Mouse (Mus musculus): ENCODE results near the gene H2-Oa. TPM values are rescaled to one million over a fixed set of nuclear protein-coding genes. Genes with fewer than 3 reads are reported as not detected.

H2-Oa gene
- polyA plus RNA-seq, 1 experiment from 2014 or later, result 0.43 TPM

DNA sequence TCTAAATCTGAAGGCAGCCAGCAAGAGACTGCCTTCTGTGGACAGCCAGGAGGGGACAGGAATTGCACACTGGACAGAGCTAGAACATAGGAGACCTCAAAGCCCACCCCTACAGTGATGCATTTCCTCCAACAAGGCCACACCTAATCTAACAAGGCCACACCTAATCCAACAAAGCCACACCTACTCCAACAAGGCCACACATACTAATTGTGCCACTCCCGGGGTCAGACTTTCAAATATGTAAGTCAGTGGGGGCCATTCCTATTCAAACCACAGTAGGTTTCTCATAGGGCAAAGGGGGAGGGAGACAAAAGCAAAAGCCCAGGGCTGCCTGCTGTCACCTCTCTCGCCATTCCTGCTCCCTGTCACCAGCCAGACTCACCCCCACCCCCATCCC lies 4.8 kb upstream of the H2-Oa start:
- no peak overlapping the region for H3K4me2 ChIP-seq (replicated peaks)
- H3K27me3 ChIP-seq, result no peaks in the 10 kb centered on the region; the same call in 1 of the 2 replicates
- no peak for ATAC-seq (ENCODE audit: insufficient number of reproducible peaks, insufficient read depth, low FRiP score, low TSS enrichment)
- H3K4me1 ChIP-seq, result 0 out of 2 replicates have a peak, but pooled peaks cover 6% of the 10 kb centered on the region
- WGBS, result 47% methylated on average over 2 of the region's 2 CpGs
- H3K27ac ChIP-seq, result no peak overlapping the region
- no peak overlapping the region for H3K9ac ChIP-seq
- no peaks in the 10 kb centered on the region for H3K9me3 ChIP-seq
- no peaks in the 10 kb centered on the region for H3K36me3 ChIP-seq
- no peak overlapping the region for H3K4me3 ChIP-seq

DNA sequence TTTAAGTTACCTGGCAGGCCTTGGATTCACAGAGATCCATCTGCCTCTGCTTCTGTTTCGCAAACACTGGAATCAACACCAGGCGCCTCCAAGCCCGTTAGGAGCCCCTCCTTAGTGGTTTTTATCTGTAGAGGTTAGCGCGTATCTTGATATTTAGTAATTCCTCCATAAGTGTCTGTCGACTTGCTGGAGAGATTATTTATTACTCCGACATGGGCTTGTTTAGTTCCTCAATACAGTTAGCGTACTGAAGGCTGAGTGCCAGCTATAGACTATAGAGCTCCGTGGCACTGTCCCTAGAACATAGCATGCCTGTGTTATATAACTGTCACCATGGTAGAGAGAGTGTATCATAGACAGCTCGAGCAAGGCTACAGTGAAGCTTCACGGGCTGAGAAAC lies 4.0 kb upstream of the H2-Oa start:
- Histone ChIP-seq H3K4me1 (0 out of 2 replicates have a peak, but pooled peaks cover 2% of the 10 kb centered on the region), H3K4me3 (no peak overlapping the region), H3K9ac (no peak overlapping the region), H3K9me3 (no peaks in the 10 kb centered on the region), H3K4me2 (replicated peaks) (no peak overlapping the region), H3K27ac (no peak overlapping the region), H3K36me3 (no peaks in the 10 kb centered on the region), H3K27me3 (no peaks in the 10 kb centered on the region; the same call in 1 of the 2 replicates)
- WGBS, result 89% methylated on average over 11 of the region's 11 CpGs
- ATAC-seq (ENCODE audit: insufficient number of reproducible peaks, insufficient read depth, low FRiP score, low TSS enrichment), result no peak

DNA sequence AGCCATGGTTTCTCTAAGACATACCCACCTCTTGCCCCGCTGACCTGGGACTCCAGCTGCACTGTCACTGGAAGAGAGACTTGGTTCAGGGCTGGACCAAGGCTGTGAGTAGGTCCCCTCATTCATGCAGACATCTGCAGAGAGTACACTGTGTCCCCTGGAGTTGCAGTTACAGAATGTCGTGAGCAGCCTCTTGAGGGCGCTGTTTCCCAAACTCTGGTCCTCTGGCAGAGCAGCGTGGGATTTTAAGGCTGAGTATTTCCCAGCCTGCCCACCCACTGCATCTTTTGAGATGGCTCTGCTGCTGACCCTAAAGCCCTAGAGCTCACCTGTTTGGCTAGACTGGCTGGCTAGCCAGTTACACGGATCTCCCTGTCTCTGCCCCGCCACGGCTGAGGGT lies 1.2 kb upstream of the H2-Oa start:
- Histone ChIP-seq H3K36me3 (no peaks in the 10 kb centered on the region), H3K4me1 (no peaks in the 10 kb centered on the region; the same call in 1 of the 2 replicates), H3K27ac (no peak overlapping the region), H3K9ac (no peak overlapping the region), H3K27me3 (no peaks in the 10 kb centered on the region; the same call in 1 of the 2 replicates), H3K4me3 (no peak overlapping the region), H3K4me2 (replicated peaks) (no peak overlapping the region), H3K9me3 (no peaks in the 10 kb centered on the region)
- ATAC-seq (ENCODE audit: insufficient number of reproducible peaks, insufficient read depth, low FRiP score, low TSS enrichment), result no peak
- WGBS, result 46% methylated on average over 7 of the region's 7 CpGs

GRCm38 (mm10) chr17:34093199-34093874 lies 1.2 kb downstream of the H2-Oa start:
- Histone ChIP-seq H3K9me3 (no peaks in the 10 kb centered on the region), H3K9ac (no peak overlapping the region), H3K4me1 (no peaks in the 10 kb centered on the region; the same call in 1 of the 2 replicates), H3K27me3 (no peaks in the 10 kb centered on the region; the same call in 1 of the 2 replicates), H3K4me2 (replicated peaks) (peak overlapping the region; percentile 23), H3K36me3 (no peaks in the 10 kb centered on the region), H3K4me3 (no peak overlapping the region), H3K27ac (0 out of 2 replicates have a peak overlapping the region, but pooled peaks have one; percentile 1)
- peak; percentile 78; the same call in 1 of the 2 replicates for ATAC-seq (ENCODE audit: insufficient number of reproducible peaks, insufficient read depth, low FRiP score, low TSS enrichment)
- WGBS, result 35% methylated on average over 7 of the region's 7 CpGs

DNA sequence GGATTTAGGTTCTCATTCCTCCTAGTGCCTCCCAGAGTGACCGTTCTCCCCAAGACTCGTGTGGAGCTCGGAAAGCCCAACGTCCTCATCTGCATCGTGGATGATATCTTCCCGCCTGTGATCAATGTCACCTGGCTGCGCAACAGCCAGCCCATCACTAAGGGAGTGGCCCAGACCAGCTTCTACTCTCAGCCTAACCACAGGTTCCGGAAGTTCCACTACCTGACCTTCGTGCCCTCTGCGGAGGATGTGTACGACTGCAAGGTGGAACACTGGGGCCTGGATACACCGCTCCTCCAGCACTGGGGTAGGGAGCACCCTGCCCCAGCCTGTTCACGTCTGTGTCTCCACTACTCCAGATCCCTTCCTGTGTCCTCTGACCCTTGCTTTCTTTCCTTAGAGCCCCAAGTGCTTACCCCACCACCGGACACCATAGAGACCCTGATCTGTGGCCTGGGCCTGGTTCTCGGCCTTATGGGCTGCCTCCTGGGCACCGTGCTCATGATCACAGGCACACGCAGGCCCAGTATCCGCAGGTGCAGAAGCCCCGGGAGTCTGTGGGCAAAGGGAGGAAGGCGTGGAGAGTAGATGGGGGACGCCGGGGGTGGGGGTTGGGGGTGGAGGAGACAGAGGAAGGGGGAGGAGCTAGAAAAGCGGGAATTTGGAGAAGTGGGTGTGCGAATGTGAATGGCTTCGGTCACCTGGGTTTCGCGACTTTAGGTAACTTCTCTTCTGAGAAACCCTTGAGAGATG lies 2.3 kb downstream of the H2-Oa start:
- no peak overlapping the region for H3K4me3 ChIP-seq
- no peak overlapping the region for H3K4me2 ChIP-seq (replicated peaks)
- no peaks in the 10 kb centered on the region for H3K36me3 ChIP-seq
- 89% methylated on average over 27 of the region's 27 CpGs for WGBS
- no peak overlapping the region for H3K27ac ChIP-seq
- H3K9ac ChIP-seq, result no peak overlapping the region
- H3K4me1 ChIP-seq, result no peaks in the 10 kb centered on the region; the same call in 1 of the 2 replicates
- H3K27me3 ChIP-seq, result no peaks in the 10 kb centered on the region; the same call in 1 of the 2 replicates
- no peak for ATAC-seq (ENCODE audit: insufficient number of reproducible peaks, insufficient read depth, low FRiP score, low TSS enrichment)
- H3K9me3 ChIP-seq, result no peaks in the 10 kb centered on the region

- H3K4me2 ChIP-seq (replicated peaks), result no peak overlapping the region
- no peak for ATAC-seq (ENCODE audit: insufficient number of reproducible peaks, insufficient read depth, low FRiP score, low TSS enrichment)
- H3K9me3 ChIP-seq, result no peaks in the 10 kb centered on the region
- H3K27me3 ChIP-seq, result no peaks in the 10 kb centered on the region; the same call in none of the 2 replicates
- H3K4me1 ChIP-seq, result no peaks in the 10 kb centered on the region; the same call in 1 of the 2 replicates
- 68% methylated on average over 3 of the region's 3 CpGs for WGBS
- H3K27ac ChIP-seq, result no peak overlapping the region
- H3K36me3 ChIP-seq, result no peaks in the 10 kb centered on the region
- no peak overlapping the region for H3K9ac ChIP-seq
- no peak overlapping the region for H3K4me3 ChIP-seq
Measured at GRCm38 (mm10) chr17:34096497-34097010, 4.4 kb downstream of the H2-Oa start.

GRCm38 (mm10) chr17:34097272-34097671 lies 5.1 kb downstream of the H2-Oa start:
- Histone ChIP-seq H3K4me2 (replicated peaks) (no peak overlapping the region), H3K4me3 (no peak overlapping the region), H3K27ac (no peak overlapping the region), H3K9me3 (no peaks in the 10 kb centered on the region), H3K27me3 (no peaks in the 10 kb centered on the region; the same call in none of the 2 replicates), H3K9ac (no peak overlapping the region), H3K4me1 (no peaks in the 10 kb centered on the region; the same call in 1 of the 2 replicates), H3K36me3 (no peaks in the 10 kb centered on the region)
- WGBS, result 61% methylated on average over 5 of the region's 5 CpGs
- no peak for ATAC-seq (ENCODE audit: insufficient number of reproducible peaks, insufficient read depth, low FRiP score, low TSS enrichment)

DNA sequence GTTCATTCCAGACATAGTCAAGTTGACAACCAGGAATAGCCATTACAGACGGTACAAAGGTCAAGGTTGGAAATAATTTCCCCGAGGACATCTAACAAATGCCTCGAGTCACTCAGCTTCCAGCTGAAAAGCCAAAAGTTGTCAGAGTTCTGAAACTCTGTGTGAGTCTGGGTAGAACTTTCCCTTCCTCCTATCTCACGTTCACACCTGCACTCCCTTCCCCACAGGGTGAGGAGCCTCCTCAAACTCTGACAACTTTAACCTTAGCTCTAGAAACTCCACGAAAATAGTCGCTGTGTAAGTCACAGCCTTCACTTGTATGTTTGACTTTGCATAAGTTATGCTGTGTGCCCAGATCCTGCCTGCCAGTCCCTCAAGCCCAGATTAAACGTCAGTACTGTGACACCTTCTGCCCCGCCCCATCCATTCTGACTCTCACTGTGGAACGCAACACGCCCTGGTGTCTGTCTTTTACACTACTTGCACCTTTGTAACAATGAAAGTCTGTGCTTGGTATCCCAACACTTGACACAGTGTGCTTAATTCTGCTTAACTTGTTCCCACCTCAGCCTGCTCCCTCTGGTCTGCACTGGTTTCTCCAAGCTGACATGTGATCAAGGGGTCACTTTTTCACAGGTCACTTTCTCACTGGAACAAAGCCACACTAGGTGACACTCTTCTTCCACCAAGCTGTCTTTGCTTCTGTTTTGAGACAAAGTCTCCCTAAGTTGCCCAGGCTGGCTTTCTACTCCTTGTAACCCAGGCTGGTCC lies 6.8 kb downstream of the H2-Oa start:
- Histone ChIP-seq H3K36me3 (no peaks in the 10 kb centered on the region), H3K4me2 (replicated peaks) (no peak overlapping the region), H3K4me1 (no peaks in the 10 kb centered on the region; the same call in 1 of the 2 replicates), H3K9me3 (no peaks in the 10 kb centered on the region), H3K27me3 (no peaks in the 10 kb centered on the region; the same call in 1 of the 2 replicates), H3K27ac (no peak overlapping the region), H3K9ac (no peak overlapping the region), H3K4me3 (no peak overlapping the region)
- 50% methylated on average over 10 of the region's 10 CpGs for WGBS
- no peak for ATAC-seq (ENCODE audit: insufficient number of reproducible peaks, insufficient read depth, low FRiP score, low TSS enrichment)

- Histone ChIP-seq H3K27me3 (no peaks in the 10 kb centered on the region; the same call in 1 of the 2 replicates), H3K36me3 (no peaks in the 10 kb centered on the region), H3K27ac (no peak overlapping the region), H3K4me1 (no peaks in the 10 kb centered on the region; the same call in 1 of the 2 replicates), H3K9me3 (no peaks in the 10 kb centered on the region), H3K9ac (no peak overlapping the region), H3K4me3 (no peak overlapping the region), H3K4me2 (replicated peaks) (no peak overlapping the region)
- ATAC-seq (ENCODE audit: insufficient number of reproducible peaks, insufficient read depth, low FRiP score, low TSS enrichment), result no peak
- WGBS, result 60% methylated on average over 5 of the region's 5 CpGs
Measured at GRCm38 (mm10) chr17:34099531-34099930, 7.4 kb downstream of the H2-Oa start.

GRCm38 (mm10) chr17:34101185-34101584 lies 9.0 kb downstream of the H2-Oa start:
- no peak overlapping the region for H3K9ac ChIP-seq
- 36% methylated on average over 5 of the region's 5 CpGs for WGBS
- no peaks in the 10 kb centered on the region; the same call in 1 of the 2 replicates for H3K27me3 ChIP-seq
- no peak overlapping the region for H3K27ac ChIP-seq
- no peak overlapping the region for H3K4me3 ChIP-seq
- no peaks in the 10 kb centered on the region; the same call in 1 of the 2 replicates for H3K4me1 ChIP-seq
- no peaks in the 10 kb centered on the region for H3K9me3 ChIP-seq
- ATAC-seq (ENCODE audit: insufficient number of reproducible peaks, insufficient read depth, low FRiP score, low TSS enrichment), result 0 out of 2 replicates have a peak, but pooled peaks have one; percentile 15
- no peaks in the 10 kb centered on the region for H3K36me3 ChIP-seq
- H3K4me2 ChIP-seq (replicated peaks), result 0 out of 2 replicates have a peak overlapping the region, but pooled peaks have one; percentile 1

GRCm38 (mm10) chr17:34101604-34102032 lies 9.5 kb downstream of the H2-Oa start:
- no peak overlapping the region for H3K9ac ChIP-seq

More at GRCm38 (mm10) chr17:34101604-34102032, 9.5 kb downstream of the H2-Oa start:
- 0 out of 2 replicates have a peak, but pooled peaks have one; percentile 28 for ATAC-seq (ENCODE audit: insufficient number of reproducible peaks, insufficient read depth, low FRiP score, low TSS enrichment)
- no peaks in the 10 kb centered on the region; the same call in 1 of the 2 replicates for H3K4me1 ChIP-seq
- no peaks in the 10 kb centered on the region for H3K36me3 ChIP-seq
- no peak overlapping the region for H3K4me3 ChIP-seq
- no peak overlapping the region for H3K27ac ChIP-seq
- no peaks in the 10 kb centered on the region; the same call in 1 of the 2 replicates for H3K27me3 ChIP-seq
- H3K4me2 ChIP-seq (replicated peaks), result 0 out of 2 replicates have a peak overlapping the region, but pooled peaks have one; percentile 1
- no peaks in the 10 kb centered on the region for H3K9me3 ChIP-seq
- WGBS, result 6% methylated on average over 12 of the region's 12 CpGs
